Mouse (Mus musculus) heart, embryonic 11.5 days (tissue): Measurements from ENCODE around the gene C2cd4c. TPM values are rescaled to one million over a fixed set of nuclear protein-coding genes. Genes with fewer than 3 reads are reported as not detected.

Experiments used
- ATAC-seq: fragments of 200-750 bp; cut with Nextera tagmentation; replicated peaks from 2 replicates; pipeline ENCODE4 v1.8.0; 2017; ENCODE audit warnings: moderate library complexity; ENCODE audit not compliant: insufficient number of reproducible peaks, low FRiP score, low TSS enrichment
- H3K27ac ChIP-seq: fragments of 300-500 bp; sonication (generic); 2 replicates; pipeline ENCODE4 v1.5.1; 2014; ENCODE audit warnings: mild to moderate bottlenecking, low read depth, low read length
- H3K27me3 ChIP-seq: fragments of 300-500 bp; sonication (generic); 2 replicates; pipeline ENCODE4 v1.6.1; 2014; ENCODE audit warnings: mild to moderate bottlenecking, low read length, mixed read lengths; ENCODE audit not compliant: control insufficient read depth, insufficient read depth
- H3K36me3 ChIP-seq: fragments of 300-500 bp; sonication (generic); 2 replicates; pipeline ENCODE4 v1.6.1; 2014; ENCODE audit warnings: mild to moderate bottlenecking, low read length, moderate library complexity, mixed read lengths; ENCODE audit not compliant: control insufficient read depth, insufficient read depth
- H3K4me1 ChIP-seq: fragments of 300-500 bp; sonication (generic); 2 replicates; pipeline ENCODE4 v1.6.1; 2014; ENCODE audit warnings: low read length; ENCODE audit not compliant: control insufficient read depth, insufficient read depth
- H3K4me2 ChIP-seq: fragments of 300-500 bp; sonication (generic); 2 replicates; pipeline ENCODE4 v1.6.1; 2014; ENCODE audit warnings: mild to moderate bottlenecking, moderate library complexity
- H3K4me3 ChIP-seq: fragments of 300-500 bp; sonication (generic); 2 replicates; pipeline ENCODE4 v1.5.1; 2014; ENCODE audit warnings: low read depth, low read length
- H3K9ac ChIP-seq: fragments of 300-500 bp; sonication (generic); 2 replicates; pipeline ENCODE4 v1.6.1; 2014; ENCODE audit warnings: mild to moderate bottlenecking, low read depth, low read length, moderate library complexity
- H3K9me3 ChIP-seq: fragments of 300-500 bp; sonication (generic); replicated peaks from 2 replicates; pipeline ENCODE4 v1.6.1; 2016; ENCODE audit warnings: low read length; ENCODE audit not compliant: control insufficient read depth
- WGBS: fragments of 180-500 bp; shearing (Covaris S2); extraction: QIAGEN DNeasy Blood & Tissue Kit; methylation state at CpG from one replicate; pipeline ENCODE4 v1.1.7; 2014; ENCODE audit not compliant: insufficient replicate concordance; 5-methylcytosine and 5-hydroxymethylcytosine counted together
- polyA plus RNA-seq: library from polyadenylated mRNA; unstranded; fragments of >200 nt; fragmentation: Nextera tagmentation; extraction: Ambion mirVana; gene quantifications from 2 replicates; pipeline ENCODE4 v1.2.1, GENCODE M21; 2014

C2cd4c gene
- polyA plus RNA-seq, 1 experiment from 2014 or later, result not detected

GRCm38 (mm10) chr10:79559716-79560115 lies 54.1 kb downstream of the C2cd4c start:
- Histone ChIP-seq H3K4me3 (no peak overlapping the region), H3K4me2 (no peak overlapping the region), H3K4me1 (no peaks in the 10 kb centered on the region), H3K27ac (no peak overlapping the region), H3K27me3 (no peaks in the 10 kb centered on the region), H3K36me3 (no peaks in the 10 kb centered on the region), H3K9ac (no peak overlapping the region), H3K9me3 (no peaks in the 10 kb centered on the region)
- ATAC-seq, result no peak
- 84% methylated on average over 2 of the region's 2 CpGs for WGBS

GRCm38 (mm10) chr10:79557496-79557895 lies 56.3 kb downstream of the C2cd4c start:
- Histone ChIP-seq H3K27ac (no peak overlapping the region), H3K4me2 (no peak overlapping the region), H3K4me3 (no peak overlapping the region), H3K36me3 (no peaks in the 10 kb centered on the region), H3K9me3 (no peaks in the 10 kb centered on the region), H3K9ac (no peak overlapping the region), H3K27me3 (no peaks in the 10 kb centered on the region), H3K4me1 (peaks cover 10% of the 10 kb centered on the region)
- WGBS, result 86% methylated on average over 5 of the region's 5 CpGs
- ATAC-seq, result no peak

- Histone ChIP-seq H3K27ac (no peak overlapping the region), H3K4me3 (no peak overlapping the region), H3K4me1 (peaks cover 12% of the 10 kb centered on the region), H3K9ac (no peak overlapping the region), H3K36me3 (no peaks in the 10 kb centered on the region), H3K4me2 (no peak overlapping the region), H3K9me3 (no peaks in the 10 kb centered on the region), H3K27me3 (no peaks in the 10 kb centered on the region)
- no peak for ATAC-seq
- WGBS, result 83% methylated on average over 5 of the region's 5 CpGs
Measured at GRCm38 (mm10) chr10:79556951-79557350, 56.9 kb downstream of the C2cd4c start.

Other genes with a start within 250 kb of the C2cd4c start
- gene Vmn2r83, start 145.3 kb downstream of the C2cd4c start, polyA plus RNA-seq, result not detected in 2 replicates
- 14.2 and 15.6 TPM in 2 replicates for gene Plpp2, start 80.2 kb downstream of the C2cd4c start, polyA plus RNA-seq
- gene Mier2, start 58.8 kb downstream of the C2cd4c start, polyA plus RNA-seq, result 26.5 and 29.3 TPM in 2 replicates
- not detected in 2 replicates for gene Theg, start 26.7 kb downstream of the C2cd4c start, polyA plus RNA-seq
- 1.3 and 2.6 TPM in 2 replicates for gene Shc2, start 23.9 kb upstream of the C2cd4c start, polyA plus RNA-seq
- gene Odf3l2, start 31.7 kb upstream of the C2cd4c start, polyA plus RNA-seq, result not detected in 2 replicates
- gene Madcam1, start 50.5 kb upstream of the C2cd4c start, polyA plus RNA-seq, result 1.1 and 1.5 TPM in 2 replicates
- 47.4 and 48.6 TPM in 2 replicates for gene Tpgs1, start 55.3 kb upstream of the C2cd4c start, polyA plus RNA-seq
- gene Cdc34, start 68.2 kb upstream of the C2cd4c start, polyA plus RNA-seq, result 159 and 164 TPM in 2 replicates
- gene Gzmm, start 75.0 kb upstream of the C2cd4c start, polyA plus RNA-seq, result 0.40 and 1.0 TPM in 2 replicates
- 1,233 and 1,252 TPM in 2 replicates for gene Bsg, start 90.5 kb upstream of the C2cd4c start, polyA plus RNA-seq
- gene Hcn2, start 102.6 kb upstream of the C2cd4c start, polyA plus RNA-seq, result 0.13 and 0.14 TPM in 2 replicates
- 22.7 and 23.6 TPM in 2 replicates for gene Polrmt, start 132.6 kb upstream of the C2cd4c start, polyA plus RNA-seq
- 0.26 TPM in 1 of 2 replicates, not detected in the other for gene Fgf22, start 141.1 kb upstream of the C2cd4c start, polyA plus RNA-seq
- gene Rnf126, start 152.9 kb upstream of the C2cd4c start, polyA plus RNA-seq, result 63.1 and 69.0 TPM in 2 replicates
- 11.4 TPM in 2 replicates for gene Fstl3, start 163.2 kb upstream of the C2cd4c start, polyA plus RNA-seq
- gene Prss57, start 176.9 kb upstream of the C2cd4c start, polyA plus RNA-seq, result not detected in 2 replicates
- 66.6 and 70.1 TPM in 2 replicates for gene Palm, start 179.5 kb upstream of the C2cd4c start, polyA plus RNA-seq
- 0.63 and 0.89 TPM in 2 replicates for gene Misp, start 207.0 kb upstream of the C2cd4c start, polyA plus RNA-seq
- 112 TPM in 2 replicates for gene Ptbp1, start 240.4 kb upstream of the C2cd4c start, polyA plus RNA-seq